Comparison of ENCODE assay signal across 8 mouse cellular contexts in genomic region chr16:91728123-91729065, GRCm38 (mm10). TPM values are rescaled to one million over a fixed set of nuclear protein-coding genes. Genes with fewer than 3 reads are reported as not detected.
DNase-seq lines count a peak whose midpoint lies in the region; ATAC-seq and TF ChIP-seq lines count a peak whose summit lies in the region.

Gene Cryzl1, minus strand, starts transcription at chr16:91728975.

- peak within 1 kb of the TSS; percentile 79 for H3K4me2 ChIP-seq in heart, embryonic 11.5 days
- H3K4me2 ChIP-seq in kidney, embryonic 16.5 days (replicated peaks; ENCODE audit: low read depth, low read length), result peak within 1 kb of the TSS; percentile 65
- H3K4me2 ChIP-seq in myocyte (ENCODE audit: low read depth), result peak within 1 kb of the TSS; percentile 82

- peak within 1 kb of the TSS; percentile 91 for H3K27ac ChIP-seq in heart, embryonic 11.5 days (ENCODE audit: low read depth, low read length)
- peak within 1 kb of the TSS; percentile 95 for H3K27ac ChIP-seq in kidney, embryonic 16.5 days (ENCODE audit: low read length)
- peak within 1 kb of the TSS; percentile 75 for H3K27ac ChIP-seq in liver, adult 2 months (replicated peaks; ENCODE audit: insufficient read depth, low read depth, low read length)

- no peaks in the 10 kb centered on the region for H3K27me3 ChIP-seq in C2C12 (ENCODE audit: control insufficient read depth, insufficient read depth, insufficient read length)
- H3K27me3 ChIP-seq in erythroblast, embryonic 14.5 days (ENCODE audit: control insufficient read depth), result peaks cover 44% of the 10 kb centered on the region
- H3K27me3 ChIP-seq in heart, embryonic 11.5 days (ENCODE audit: control insufficient read depth, insufficient read depth, low read length), result no peaks in the 10 kb centered on the region
- no peaks in the 10 kb centered on the region for H3K27me3 ChIP-seq in kidney, embryonic 16.5 days (ENCODE audit: insufficient read depth, low read length)
- H3K27me3 ChIP-seq in liver, adult 2 months (ENCODE audit: control insufficient read depth, insufficient read depth, low read length), result no peaks in the 10 kb centered on the region
- no peaks in the 10 kb centered on the region for H3K27me3 ChIP-seq in myocyte (ENCODE audit: control insufficient read depth, insufficient read depth, insufficient read length)
- H3K27me3 ChIP-seq in splenic B cell, adult 2 months (ENCODE audit: control insufficient read depth, insufficient read depth, low read length, poor library complexity, severe bottlenecking), result no peaks in the 10 kb centered on the region

- H3K4me3 ChIP-seq in C2C12 (ENCODE audit: insufficient read depth, poor library complexity, severe bottlenecking), result peak within 1 kb of the TSS; percentile 56
- H3K4me3 ChIP-seq in erythroblast, embryonic 14.5 days (replicated peaks), result peak within 1 kb of the TSS; percentile 70
- H3K4me3 ChIP-seq in heart, embryonic 11.5 days (ENCODE audit: low read depth, low read length), result peak within 1 kb of the TSS; percentile 82
- H3K4me3 ChIP-seq in kidney, embryonic 16.5 days (ENCODE audit: low read length), result peak within 1 kb of the TSS; percentile 73
- H3K4me3 ChIP-seq in liver, adult 2 months (ENCODE audit: insufficient read depth, low read depth, low read length), result peak within 1 kb of the TSS; percentile 93
- H3K4me3 ChIP-seq in myocyte, result peak within 1 kb of the TSS; percentile 74

- ATAC-seq in heart, embryonic 11.5 days (replicated peaks; ENCODE audit: insufficient number of reproducible peaks, low FRiP score, low TSS enrichment), result peak; percentile 94
- peak; percentile 97 for ATAC-seq in kidney, embryonic 16.5 days (ENCODE audit: low FRiP score, low TSS enrichment)

- peak within 1 kb of the TSS; percentile 80 for H3K9ac ChIP-seq in heart, embryonic 11.5 days (ENCODE audit: low read depth, low read length)
- peak within 1 kb of the TSS; percentile 77 for H3K9ac ChIP-seq in kidney, embryonic 16.5 days (replicated peaks; ENCODE audit: low read length)
- H3K9ac ChIP-seq in liver, adult 2 months (ENCODE audit: low read depth, low read length), result peak within 1 kb of the TSS; percentile 97

- H3K79me3 ChIP-seq in C2C12 (ENCODE audit: low read depth), result peaks cover 35% of the 10 kb centered on the region

- peaks cover 3% of the 10 kb centered on the region; the same call in 1 of the 2 replicates for H3K9me3 ChIP-seq in erythroblast, embryonic 14.5 days (ENCODE audit: control insufficient read depth, low read length)
- no peaks in the 10 kb centered on the region for H3K9me3 ChIP-seq in heart, embryonic 11.5 days (replicated peaks; ENCODE audit: control insufficient read depth, low read length)
- H3K9me3 ChIP-seq in kidney, embryonic 16.5 days (ENCODE audit: low read length), result no peaks in the 10 kb centered on the region

- under 1% methylated on average over 46 of the region's 46 CpGs for WGBS in heart, embryonic 11.5 days (ENCODE audit: insufficient replicate concordance)
- under 1% methylated on average over 46 of the region's 46 CpGs for WGBS in kidney, embryonic 16.5 days
- under 1% methylated on average over 46 of the region's 46 CpGs for WGBS in liver, adult 2 months

- H3K79me2 ChIP-seq in C2C12 (ENCODE audit: control insufficient read depth, insufficient read depth) (peaks cover 82% of the 10 kb centered on the region), myocyte (ENCODE audit: control insufficient read depth, insufficient read depth) (peaks cover 60% of the 10 kb centered on the region)
- H3K79me2 ChIP-seq in liver, adult 2 months (ENCODE audit: control insufficient read depth, insufficient read depth, low read length), result peaks cover 25% of the 10 kb centered on the region; the same call in 1 of the 2 replicates

- H3K4me1 ChIP-seq in erythroblast, embryonic 14.5 days (ENCODE audit: control insufficient read depth), result peaks cover 54% of the 10 kb centered on the region
- peaks cover 19% of the 10 kb centered on the region for H3K4me1 ChIP-seq in heart, embryonic 11.5 days (ENCODE audit: control insufficient read depth, insufficient read depth, low read length)
- H3K4me1 ChIP-seq in kidney, embryonic 16.5 days (ENCODE audit: insufficient read depth, low read length), result peaks cover 23% of the 10 kb centered on the region
- peaks cover 11% of the 10 kb centered on the region for H3K4me1 ChIP-seq in liver, adult 2 months (ENCODE audit: control insufficient read depth, insufficient read depth, low read length)

- TF ChIP-seq CTCF in C2C12 (IDR thresholded peaks at IDR 0.05; ENCODE audit: control insufficient read depth, insufficient read depth, insufficient read length), result no peak
- no peak for TF ChIP-seq CTCF in brain, embryonic 14.5 days (IDR thresholded peaks at IDR 0.05; ENCODE audit: borderline replicate concordance, extremely low read depth, insufficient read depth, insufficient read length)
- no peak for TF ChIP-seq CTCF in liver, adult 2 months (IDR thresholded peaks at IDR 0.05; ENCODE audit: low read depth, low read length)

- DNase-seq in brain, embryonic 14.5 days (ENCODE audit: low read depth), result peak; percentile 100
- peak; percentile 100 for DNase-seq in liver, adult 2 months (ENCODE audit: extremely low read depth, low read depth, low spot score)
- DNase-seq in splenic B cell, adult 2 months (ENCODE audit: low read depth, low spot score), result peak; percentile 99

- no peaks in the 10 kb centered on the region for H3K36me3 ChIP-seq in C2C12 (ENCODE audit: control insufficient read depth, insufficient read depth)
- peaks cover 33% of the 10 kb centered on the region for H3K36me3 ChIP-seq in erythroblast, embryonic 14.5 days (ENCODE audit: control insufficient read depth)
- peaks cover 2% of the 10 kb centered on the region; the same call in 1 of the 2 replicates for H3K36me3 ChIP-seq in heart, embryonic 11.5 days (ENCODE audit: control insufficient read depth, insufficient read depth, low read length)
- H3K36me3 ChIP-seq in kidney, embryonic 16.5 days (ENCODE audit: insufficient read depth, low read length), result no peaks in the 10 kb centered on the region
- no peaks in the 10 kb centered on the region for H3K36me3 ChIP-seq in liver, adult 2 months (ENCODE audit: control insufficient read depth, insufficient read depth, low read length)
- no peaks in the 10 kb centered on the region for H3K36me3 ChIP-seq in myocyte (ENCODE audit: control insufficient read depth, insufficient read depth)
- no peaks in the 10 kb centered on the region for H3K36me3 ChIP-seq in splenic B cell, adult 2 months (ENCODE audit: control insufficient read depth, insufficient read depth, low read length, poor library complexity, severe bottlenecking)

- H3ac ChIP-seq in C2C12 (ENCODE audit: control insufficient read depth, insufficient read length, low read depth), result peak within 1 kb of the TSS; percentile 75
- H3ac ChIP-seq in myocyte (ENCODE audit: control insufficient read depth, insufficient read length), result peak within 1 kb of the TSS; percentile 92

- peak; percentile 55; the same call in 1 of the 2 replicates for TF ChIP-seq POLR2A in brain, embryonic 14.5 days (IDR thresholded peaks at IDR 0.05; ENCODE audit: borderline replicate concordance, extremely low read depth, insufficient read depth, insufficient read length, poor library complexity, severe bottlenecking)
- TF ChIP-seq POLR2A in liver, adult 2 months (IDR thresholded peaks at IDR 0.05; ENCODE audit: extremely low read depth, insufficient read depth, low read length), result no peak
- peak; percentile 72 for TF ChIP-seq POLR2A in myocyte (IDR thresholded peaks at IDR 0.05; ENCODE audit: insufficient read length, low read depth)

TF ChIP-seq in C2C12, 6 proteins besides CTCF, POLR2A, EP300 and RAD21:
- no peak for TF ChIP-seq MAX (IDR thresholded peaks at IDR 0.05)
- no peak for TF ChIP-seq MYOG (IDR thresholded peaks at IDR 0.05; ENCODE audit: control insufficient read depth, extremely low read depth, insufficient read length)
- no peak for TF ChIP-seq FOSL1 (IDR thresholded peaks at IDR 0.05; ENCODE audit: insufficient read depth, low read length, poor library complexity, severe bottlenecking)
- TF ChIP-seq CEBPB (IDR thresholded peaks at IDR 0.05; ENCODE audit: low read depth), result no peak
- no peak for TF ChIP-seq USF1 (IDR thresholded peaks at IDR 0.05; ENCODE audit: low read depth)
- no peak for TF ChIP-seq MYOD1 (IDR thresholded peaks at IDR 0.05; ENCODE audit: control insufficient read depth, insufficient read length, low read depth)

TF ChIP-seq in myocyte, 11 proteins besides CTCF, POLR2A, EP300 and RAD21:
- TF ChIP-seq POLR2AphosphoS2 (IDR thresholded peaks at IDR 0.05; ENCODE audit: insufficient read length, low read depth), result peak; percentile 69
- TF ChIP-seq TCF3 (IDR thresholded peaks at IDR 0.05; ENCODE audit: insufficient read length, low read depth), result peak; percentile 10
- peak; percentile 29 for TF ChIP-seq SRF (IDR thresholded peaks at IDR 0.05; ENCODE audit: control insufficient read depth, insufficient read length, low read depth)
- TF ChIP-seq MYOG (IDR thresholded peaks at IDR 0.05; ENCODE audit: control insufficient read depth in 1 of 3, insufficient read depth in 1 of 3, insufficient read length in 2 of 3, low read depth in 2 of 3), result no peak

RNA-seq across cellular contexts. Expression of gene Cryzl1, which starts in this region (rescaled TPM):
- polyA plus RNA-seq in C2C12 (2012; fragmentation: generic; extraction: Trizol) (16.7 TPM), myocyte (2012; fragmentation: generic; extraction: Trizol) (27.6 TPM)
- 72.1 and 92.2 TPM in 2 replicates for polyA plus RNA-seq in brain, embryonic 14.5 days (2012; rRNA removed)
- 0.28 and 0.30 TPM in 2 replicates for polyA plus RNA-seq in erythroblast, embryonic 14.5 days (2012)
- 54.5 and 54.7 TPM in 2 replicates for polyA plus RNA-seq in heart, embryonic 11.5 days (2014; fragmentation: Nextera tagmentation; extraction: Ambion mirVana)
- 73.9 and 80.8 TPM in 2 replicates for polyA plus RNA-seq in kidney, embryonic 16.5 days (2015; fragmentation: Nextera tagmentation; extraction: Ambion mirVana)
- 23.1 and 24.6 TPM in 2 replicates for total RNA-seq in liver, adult 2 months (2014; rRNA removed)
- 9.6 and 10.1 TPM in 2 replicates for polyA plus RNA-seq in liver, adult 2 months (2012; rRNA removed)

Comparison
In these comparisons a context has a peak if more than half of its experiments do, and no peak if none do; other contexts are left out.
1. Peak in every context shown above with its lines: DNase-seq, ATAC-seq, H3K4me3 ChIP-seq and H3K27ac ChIP-seq.